Mouse (Mus musculus) left cerebral cortex, postnatal 10 days (tissue): ENCODE results near the gene Gale. TPM values are rescaled to one million over a fixed set of nuclear protein-coding genes. Genes with fewer than 3 reads are reported as not detected.

Experiments
- DNase-seq, 2 experiments: peaks; one replicate each; pipeline ENCODE4 v3.0.0; 2021 to 2022; ENCODE audit warnings: low spot score in 2 of 2, mixed read lengths in 1 of 2; ENCODE audit errors: extremely low spot score in 1 of 2
- intact Hi-C: fragments of 180-260 bp; cut with DNase I; formaldehyde crosslinking; loops from one replicate; pipeline ENCODE4 v1.15.1; 2025
- total RNA-seq, 2 experiments: library from RNA; stranded (reverse); gene quantifications; 2 replicates each; pipeline ENCODE4 v1.2.3; 2021

Gale gene
- total RNA-seq, 2 experiments from 2014 or later: 28.0 to 29.7 TPM

GRCm38 (mm10) chr4:135986943-135987710 lies 23.6 kb downstream of the Gale start, which contains the start of gene Pithd1:
Gene Pithd1, minus strand, starts transcription at chr4:135987264.
- intact Hi-C loops: loop anchor here (10.0 kb wide), 1 partner anchor 68 kb away; the partner anchor contains the start of gene Rpl11
- peak; percentile 87 to 94 for DNase-seq

GRCm38 (mm10) chr4:135987714-135988113 lies 24.2 kb downstream of the Gale start:
- intact Hi-C loops: loop anchor here (10.0 kb wide), 1 partner anchor 67 kb away; the partner anchor contains the start of gene Rpl11
- DNase-seq: no peak

GRCm38 (mm10) chr4:135993941-135994340 lies 30.4 kb downstream of the Gale start:
- intact Hi-C loops: no loop called here
- no peak for DNase-seq

- DNase-seq: no peak
- intact Hi-C loops: no loop called here
These were observed 31.6 kb downstream of the Gale start for GRCm38 (mm10) chr4:135995118-135995517.

DNA sequence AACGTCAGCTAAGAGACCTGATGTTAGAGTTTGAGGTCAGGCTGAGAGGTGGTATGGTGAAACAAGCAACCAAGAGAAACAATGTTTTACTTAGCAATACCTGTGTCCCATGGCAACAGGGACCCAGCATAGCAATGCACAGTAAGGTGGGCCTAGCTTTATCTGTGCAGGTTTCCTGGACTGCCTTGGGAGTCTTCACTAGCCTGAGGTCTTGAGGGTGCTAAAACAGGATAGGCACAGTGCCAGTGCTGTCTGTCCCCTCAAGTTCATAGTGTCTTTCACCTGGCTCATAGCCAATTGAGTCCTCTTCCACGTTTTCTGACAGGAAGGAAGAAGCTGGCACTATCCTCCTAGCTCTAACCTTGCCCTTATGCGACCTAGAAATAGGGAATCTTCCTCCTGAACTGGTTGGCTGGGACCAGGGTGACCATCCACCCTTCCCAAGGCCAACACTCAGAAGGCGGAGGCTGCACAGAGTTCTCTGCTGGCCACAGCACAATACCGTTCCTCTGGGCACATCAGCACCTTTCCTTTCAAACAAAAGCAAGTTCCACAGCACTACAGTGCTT lies 40.7 kb downstream of the Gale start:
- no peak for DNase-seq
- intact Hi-C loops: no loop called here

GRCm38 (mm10) chr4:136004921-136005320 lies 41.4 kb downstream of the Gale start:
- no peak for DNase-seq
- intact Hi-C loops: no loop called here

DNA sequence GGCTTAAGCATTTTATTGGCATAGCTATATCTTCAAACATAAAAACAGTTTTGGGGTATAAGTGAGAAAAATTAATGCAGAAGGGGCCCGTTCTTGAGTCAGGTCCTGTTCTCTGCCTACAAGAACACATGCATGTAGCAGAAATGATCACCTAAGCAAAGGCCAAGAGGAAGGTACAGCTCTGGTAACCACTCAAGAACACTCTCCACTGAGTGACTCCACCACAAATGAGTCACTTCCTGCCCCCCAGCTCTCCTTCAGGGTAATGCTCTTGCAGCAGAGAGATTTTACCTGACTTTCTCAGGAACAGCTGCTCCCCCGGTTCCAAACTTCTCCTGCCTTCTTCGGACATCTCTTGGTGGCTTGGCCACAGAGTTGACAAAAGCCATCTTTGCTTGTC lies 43.3 kb downstream of the Gale start:
- DNase-seq: no peak
- intact Hi-C loops: no loop called here

DNA sequence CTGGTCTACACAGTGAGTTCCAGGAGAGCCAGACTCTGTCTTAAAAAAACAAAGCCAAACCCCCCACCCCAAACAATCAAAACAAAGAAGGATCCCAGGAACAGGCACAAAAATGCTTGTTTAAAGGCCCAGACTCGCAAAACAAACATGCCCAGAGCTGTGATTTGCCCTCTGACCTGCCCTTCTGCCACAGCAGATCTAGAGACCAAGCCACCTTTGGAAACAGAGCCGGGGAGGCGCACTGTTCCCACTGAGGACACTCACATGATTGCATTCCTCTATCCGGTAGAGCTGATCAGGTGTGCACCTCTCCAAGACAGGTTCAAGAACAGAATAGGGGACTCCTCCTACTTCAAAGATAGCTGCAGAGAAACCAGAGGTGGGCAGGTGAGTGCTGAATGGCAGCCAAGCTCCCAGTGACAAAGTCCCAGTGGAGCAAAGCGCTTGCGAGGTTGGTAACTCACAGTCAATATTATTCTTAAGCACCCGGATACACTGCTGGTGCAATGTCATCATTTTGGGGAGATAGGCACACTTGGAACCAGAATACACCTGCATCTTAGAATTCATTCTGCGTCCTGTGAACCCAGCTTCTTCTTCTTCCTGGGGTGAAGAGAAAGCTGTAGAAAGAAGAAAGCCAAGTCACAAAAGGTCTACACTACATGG lies 45.4 kb downstream of the Gale start:
- no peak for DNase-seq
- intact Hi-C loops: no loop called here

GRCm38 (mm10) chr4:136010586-136010985 lies 47.1 kb downstream of the Gale start:
- intact Hi-C loops: no loop called here
- DNase-seq: no peak

- intact Hi-C loops: no loop called here
These were observed 52.6 kb downstream of the Gale start for GRCm38 (mm10) chr4:136016059-136016602.

More at GRCm38 (mm10) chr4:136016059-136016602, 52.6 kb downstream of the Gale start:
- no peak for DNase-seq

Other genes with a start within 250 kb of the Gale start
- under 1 TPM; 0.57 to 0.69 TPM for gene Il22ra1, start 235.6 kb upstream of the Gale start, total RNA-seq
- 1 to 10 TPM; 1.2 to 1.6 TPM for gene Myom3, start 204.0 kb upstream of the Gale start, total RNA-seq
- gene Srsf10, start 108.0 kb upstream of the Gale start, total RNA-seq: 10 to 100 TPM; 70.1 to 74.8 TPM
- gene Pnrc2, start 89.9 kb upstream of the Gale start, total RNA-seq: 10 to 100 TPM; 47.1 to 47.9 TPM
- under 1 TPM in 1 of 2 experiments, not detected in 1; 0.11 TPM for gene Cnr2, start 68.3 kb upstream of the Gale start, total RNA-seq
- gene Fuca1, start 43.0 kb upstream of the Gale start, total RNA-seq: 10 to 100 TPM; 46.8 to 47.9 TPM
- 10 to 100 TPM; 30.5 to 31.9 TPM for gene Hmgcl, start 17.3 kb upstream of the Gale start, total RNA-seq
- gene Lypla2, start 8.9 kb downstream of the Gale start, total RNA-seq: 10 to 100 TPM; 94.0 to 95.0 TPM
- 10 to 100 TPM; 58.4 to 63.8 TPM for gene Pithd1, start 23.5 kb downstream of the Gale start, total RNA-seq
- gene Eloa, start 58.0 kb downstream of the Gale start, total RNA-seq: 10 to 100 TPM; 30.1 to 32.3 TPM
- 100 to 1,000 TPM; 262 to 295 TPM for gene Rpl11, start 89.7 kb downstream of the Gale start, total RNA-seq
- 10 to 100 TPM; 37.3 to 54.8 TPM for gene Id3, start 179.8 kb downstream of the Gale start, total RNA-seq
- gene E2f2, start 208.7 kb downstream of the Gale start, total RNA-seq: 1 to 10 TPM in 1 of 2 experiments, under 1 TPM in 1; 0.97 to 1.9 TPM
- 1 to 10 TPM; 3.5 to 4.4 TPM for gene Asap3, start 242.6 kb downstream of the Gale start, total RNA-seq